Mouse (Mus musculus): Measurements from ENCODE around the gene Alcam.

- no peak for TF ChIP-seq POLR2A (IDR thresholded peaks at IDR 0.05; ENCODE audit: control insufficient read depth in 1 of 2, insufficient read depth in 1 of 2, low read depth in 1 of 2, low read length in 2 of 2, poor library complexity in 1 of 2)
- no peak for TF ChIP-seq CTCF (IDR thresholded peaks at IDR 0.05 in 2 of 3, conservative IDR thresholded peaks at IDR 0.05 in 1 of 3; ENCODE audit: control insufficient read depth in 1 of 3, insufficient read depth in 1 of 3, low read depth in 2 of 3, low read length in 3 of 3, poor library complexity in 1 of 3, severe bottlenecking in 1 of 3)
- TF ChIP-seq CHD1 (IDR thresholded peaks at IDR 0.05; ENCODE audit: low read depth, low read length): no peak
- no peak for TF ChIP-seq MYC (IDR thresholded peaks at IDR 0.05; ENCODE audit: low read depth, low read length)
- TF ChIP-seq ZC3H11A (IDR thresholded peaks at IDR 0.05; ENCODE audit: low read depth, low read length): no peak
These were observed 17.0 kb upstream of the Alcam start for GRCm38 (mm10) chr16:52470881-52471280.
